Mouse (Mus musculus) ES-Bruce4 (cell line): ENCODE results near the gene Zfp628.

ENCODE experiments used
- CTCF ChIP-seq: IDR thresholded peaks from one replicate; pipeline ENCODE4 v1.8.1; 2011; ENCODE audit warnings: low read depth, low read length
- EP300 ChIP-seq: IDR thresholded peaks from 2 replicates; pipeline ENCODE4 v1.6.1; 2011; ENCODE audit warnings: low read depth, low read length; ENCODE audit not compliant: insufficient read depth
- POLR2A ChIP-seq: IDR thresholded peaks from one replicate; pipeline ENCODE4 v1.8.1; 2011; ENCODE audit warnings: low read length; ENCODE audit not compliant: insufficient read depth

GRCm38 (mm10) chr7:4899649-4900522, 15.1 kb upstream of the Zfp628 start:
- TF ChIP-seq CTCF (no peak), POLR2A (no peak), EP300 (no peak)
